In the genomic region with DNA sequence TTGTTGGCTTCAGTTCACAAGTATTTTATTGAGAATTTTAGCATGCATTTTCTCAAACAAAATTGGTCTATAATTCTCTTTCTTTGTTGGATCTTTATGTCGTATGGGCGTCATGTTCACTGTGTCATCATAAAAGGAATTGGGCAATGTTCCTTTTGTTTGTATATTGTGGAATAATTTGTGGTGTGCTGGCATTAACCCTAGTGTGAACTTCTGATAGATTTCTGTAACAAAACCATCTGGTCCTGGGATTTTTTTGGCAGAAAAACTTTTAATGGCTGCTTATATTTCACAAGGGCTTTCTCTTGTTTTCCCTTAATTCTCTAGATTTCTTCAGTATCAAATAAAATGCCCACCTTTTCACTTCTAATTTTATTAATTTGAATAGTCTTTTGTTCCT, we compare ENCODE assay signal across 27 mouse cellular contexts.
DNase-seq lines count a peak whose midpoint lies in the region; ATAC-seq and TF ChIP-seq lines count a peak whose summit lies in the region.
"Had no signal": no experiment of that assay in that cellular context is flagged by ENCODE, and none has a peak within 500 bp of the region (broad histone marks: within the 10 kb centered on the region; RNA-seq: fewer than 3 reads in every experiment).

No protein-coding gene starts in this region.

- TF ChIP-seq POLR2A in lung, adult 2 months (IDR thresholded peaks at IDR 0.05; ENCODE audit: borderline replicate concordance, extremely low read depth, low read depth, low read length) = no peak

- no peak overlapping the region for H3K4me3 ChIP-seq in forebrain, embryonic 14.5 days (ENCODE audit: low read depth, low read length)
- H3K4me3 ChIP-seq in forebrain, embryonic 12.5 days (replicated peaks) = no peak overlapping the region
- no peak overlapping the region for H3K4me3 ChIP-seq in lung, postnatal 0 days (ENCODE audit: low read depth, low read length)
- H3K4me3 ChIP-seq in lung, adult 2 months (replicated peaks; ENCODE audit: extremely low read depth, low read depth, low read length) = no peak overlapping the region
- H3K4me3 ChIP-seq: embryonic facial prominence, embryonic 13.5 days; embryonic facial prominence, embryonic 15.5 days; erythroblast, embryonic 14.5 days; forebrain, embryonic 10.5 days; forebrain, embryonic 13.5 days had no signal

- TF ChIP-seq CTCF in lung, postnatal 0 days (IDR thresholded peaks at IDR 0.05) = no peak
- TF ChIP-seq CTCF in lung, adult 2 months (IDR thresholded peaks at IDR 0.05; ENCODE audit: insufficient read depth, low read length) = no peak

- H3K9ac ChIP-seq in forebrain, embryonic 14.5 days (ENCODE audit: low read length) = no peak overlapping the region
- no peak overlapping the region for H3K9ac ChIP-seq in forebrain, embryonic 12.5 days
- no peak overlapping the region for H3K9ac ChIP-seq in lung, postnatal 0 days (replicated peaks; ENCODE audit: low read depth)
- H3K9ac ChIP-seq: embryonic facial prominence, embryonic 13.5 days; embryonic facial prominence, embryonic 15.5 days; forebrain, embryonic 13.5 days had no signal

- no peak overlapping the region for H3K27ac ChIP-seq in forebrain, embryonic 14.5 days (ENCODE audit: low read depth, low read length)
- H3K27ac ChIP-seq in forebrain, embryonic 12.5 days = no peak overlapping the region
- H3K27ac ChIP-seq in lung, postnatal 0 days (ENCODE audit: low read length) = no peak overlapping the region
- H3K27ac ChIP-seq: embryonic facial prominence, embryonic 13.5 days; embryonic facial prominence, embryonic 15.5 days; forebrain, embryonic 10.5 days; forebrain, embryonic 13.5 days had no signal

- H3K4me1 ChIP-seq in forebrain, embryonic 14.5 days (ENCODE audit: control insufficient read depth, insufficient read depth, low read length) = no peaks in the 10 kb centered on the region
- no peaks in the 10 kb centered on the region for H3K4me1 ChIP-seq in forebrain, embryonic 12.5 days
- H3K4me1 ChIP-seq in lung, postnatal 0 days (ENCODE audit: insufficient read depth, low read depth, low read length) = no peaks in the 10 kb centered on the region
- H3K4me1 ChIP-seq in lung, adult 2 months (ENCODE audit: control insufficient read depth, insufficient read depth, low read length) = no peaks in the 10 kb centered on the region
- H3K4me1 ChIP-seq: embryonic facial prominence, embryonic 13.5 days; embryonic facial prominence, embryonic 15.5 days; forebrain, embryonic 10.5 days; forebrain, embryonic 13.5 days had no signal

- peak; percentile 62 for DNase-seq in forebrain, embryonic 14.5 days (ENCODE audit: low spot score)
- DNase-seq in lung, postnatal 0 days (ENCODE audit: low spot score) = peak; percentile 6
- no peak for DNase-seq in lung, adult 2 months
- no peak for DNase-seq in right cerebral cortex, postnatal 36 days (ENCODE audit: low spot score in 2 of 2)
- DNase-seq: adrenal gland, adult 8-10 months; adrenal gland, postnatal 14 days; adrenal gland, postnatal 36 days; B cell, adult 2 months; cerebellum, adult 11 months; cerebellum, adult 18-20 months; cerebellum, adult 8-10 months; cerebellum, adult 9-11 months; cerebellum, postnatal 14 days; cerebellum, postnatal 36 days; embryo, embryonic 11 days had no signal

- no peaks in the 10 kb centered on the region for H3K36me3 ChIP-seq in forebrain, embryonic 14.5 days (ENCODE audit: control insufficient read depth, insufficient read depth, low read length)
- no peaks in the 10 kb centered on the region for H3K36me3 ChIP-seq in forebrain, embryonic 12.5 days (replicated peaks)
- H3K36me3 ChIP-seq in lung, postnatal 0 days (ENCODE audit: insufficient read depth, low read length) = no peaks in the 10 kb centered on the region
- H3K36me3 ChIP-seq: embryonic facial prominence, embryonic 13.5 days; embryonic facial prominence, embryonic 15.5 days; forebrain, embryonic 10.5 days; G1E had no signal

- no peaks in the 10 kb centered on the region for H3K27me3 ChIP-seq in forebrain, embryonic 14.5 days (replicated peaks; ENCODE audit: control insufficient read depth, insufficient read depth, low read length)
- no peaks in the 10 kb centered on the region for H3K27me3 ChIP-seq in forebrain, embryonic 12.5 days
- no peaks in the 10 kb centered on the region for H3K27me3 ChIP-seq in lung, postnatal 0 days (replicated peaks; ENCODE audit: insufficient read depth, low read length)
- H3K27me3 ChIP-seq: CH12.LX; embryonic facial prominence, embryonic 13.5 days; embryonic facial prominence, embryonic 15.5 days; forebrain, embryonic 13.5 days; Patski had no signal

- WGBS in forebrain, embryonic 14.5 days = 66% methylated on average over 2 of the region's 2 CpGs
- 87% methylated on average over 2 of the region's 2 CpGs for WGBS in forebrain, embryonic 12.5 days
- 62% methylated on average over 2 of the region's 2 CpGs for WGBS in lung, postnatal 0 days
- 74% methylated on average over 2 of the region's 2 CpGs for WGBS in lung, adult 2 months

- TF ChIP-seq EP300 in lung, postnatal 0 days (IDR thresholded peaks at IDR 0.05) = no peak

- no peak overlapping the region for H3K4me2 ChIP-seq in forebrain, embryonic 14.5 days (ENCODE audit: low read length)
- no peak overlapping the region for H3K4me2 ChIP-seq in forebrain, embryonic 12.5 days
- H3K4me2 ChIP-seq in lung, postnatal 0 days (replicated peaks; ENCODE audit: low read depth, low read length) = no peak overlapping the region
- H3K4me2 ChIP-seq: embryonic facial prominence, embryonic 13.5 days; embryonic facial prominence, embryonic 15.5 days; forebrain, embryonic 13.5 days had no signal

- ATAC-seq in forebrain, embryonic 14.5 days = no peak
- ATAC-seq in forebrain, embryonic 12.5 days (ENCODE audit: low FRiP score) = no peak
- ATAC-seq in lung, postnatal 0 days = no peak
- ATAC-seq: activated CD4-positive, CD25-positive, alpha-beta regulatory T cell, adult 4 months; CD4-positive, CD25-positive, alpha-beta regulatory T cell, adult 4 months; forebrain, embryonic 13.5 days; forebrain, embryonic 16.5 days; Patski had no signal

- H3K9me3 ChIP-seq in forebrain, embryonic 14.5 days (replicated peaks; ENCODE audit: control insufficient read depth, low read length) = no peaks in the 10 kb centered on the region
- no peaks in the 10 kb centered on the region for H3K9me3 ChIP-seq in forebrain, embryonic 12.5 days
- no peaks in the 10 kb centered on the region for H3K9me3 ChIP-seq in lung, postnatal 0 days (ENCODE audit: low read length)
- H3K9me3 ChIP-seq: embryonic facial prominence, embryonic 13.5 days; embryonic facial prominence, embryonic 15.5 days; forebrain, embryonic 10.5 days; forebrain, embryonic 13.5 days; G1E had no signal

Comparison
In these comparisons a context has a peak if more than half of its experiments do, and no peak if none do; other contexts are left out.
1. DNase-seq: peak in forebrain, embryonic 14.5 days (single experiment) and lung, postnatal 0 days (single experiment); none in lung, adult 2 months (single experiment) and right cerebral cortex, postnatal 36 days (0 of 2).